Mouse (Mus musculus): ENCODE measurements at regions not wholly inside any gene's neighbourhood (a gene's known extent, or its start where the extent isn't known, plus 50 kb on each side); places are given as distances from the start of the nearest gene placed in this dataset.

DNA sequence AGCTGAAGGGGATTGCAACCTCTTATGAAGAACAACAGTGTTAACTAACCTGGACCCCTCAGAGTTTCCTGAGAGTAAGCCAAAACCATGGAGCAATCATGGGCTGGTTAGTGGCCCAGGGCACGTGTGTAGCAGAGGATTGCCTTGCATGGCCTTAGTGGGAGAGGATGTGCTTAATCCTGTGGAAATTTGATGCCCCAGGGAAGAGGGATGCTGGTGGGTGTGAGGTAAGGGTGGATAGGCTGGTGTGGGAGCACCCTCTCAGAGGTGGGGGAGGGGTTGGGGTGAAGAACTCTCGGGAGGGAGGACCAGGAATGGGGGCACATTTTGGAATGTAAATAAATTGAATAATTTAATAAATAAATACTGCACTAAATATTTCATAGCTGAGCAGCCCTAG lies 288.2 kb upstream of the Kcnh7 start:
- ATAC-seq (ENCODE audit: low FRiP score, low read depth), result no peak

DNA sequence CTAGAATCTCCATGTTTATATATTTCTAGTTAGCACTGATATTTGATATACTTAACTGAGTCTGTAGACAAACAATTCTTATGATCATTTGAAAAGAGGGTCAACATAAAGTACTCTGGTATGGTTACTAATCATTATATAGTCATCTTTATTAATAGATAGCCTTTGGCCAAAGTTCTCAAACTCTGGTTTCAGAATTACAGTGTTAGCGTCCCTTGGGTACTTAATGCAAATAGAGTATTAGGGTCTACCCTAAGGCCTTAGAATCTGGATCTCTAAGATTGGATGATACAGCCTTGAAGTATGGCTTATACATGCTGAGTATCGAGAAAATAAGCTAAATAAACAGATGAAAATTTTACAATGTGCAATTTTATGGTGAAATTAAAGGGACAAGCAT lies 275.0 kb upstream of the Kcnh7 start:
- H3K4me1 ChIP-seq, result no peaks in the 10 kb centered on the region
- H3K27ac ChIP-seq, result no peak overlapping the region
- no peak overlapping the region for H3K4me3 ChIP-seq
- ATAC-seq (ENCODE audit: low FRiP score, low read depth), result no peak
- no peaks in the 10 kb centered on the region for H3K9me3 ChIP-seq
- H3K27me3 ChIP-seq, result no peaks in the 10 kb centered on the region
- H3K9ac ChIP-seq, result no peak overlapping the region
- H3K36me3 ChIP-seq, result no peaks in the 10 kb centered on the region
- H3K4me2 ChIP-seq (replicated peaks), result no peak overlapping the region
- WGBS, result 73% methylated on average over 2 of the region's 2 CpGs

More for the DNA sequence above, 288.2 kb upstream of the Kcnh7 start:
- no peaks in the 10 kb centered on the region for H3K27me3 ChIP-seq
- no peak overlapping the region for H3K27ac ChIP-seq
- no peak overlapping the region for H3K4me3 ChIP-seq
- WGBS, result 53% methylated on average over 2 of the region's 2 CpGs
- H3K4me2 ChIP-seq (replicated peaks), result no peak overlapping the region
- H3K36me3 ChIP-seq, result no peaks in the 10 kb centered on the region
- no peaks in the 10 kb centered on the region for H3K9me3 ChIP-seq
- H3K4me1 ChIP-seq, result no peaks in the 10 kb centered on the region
- H3K9ac ChIP-seq, result no peak overlapping the region

DNA sequence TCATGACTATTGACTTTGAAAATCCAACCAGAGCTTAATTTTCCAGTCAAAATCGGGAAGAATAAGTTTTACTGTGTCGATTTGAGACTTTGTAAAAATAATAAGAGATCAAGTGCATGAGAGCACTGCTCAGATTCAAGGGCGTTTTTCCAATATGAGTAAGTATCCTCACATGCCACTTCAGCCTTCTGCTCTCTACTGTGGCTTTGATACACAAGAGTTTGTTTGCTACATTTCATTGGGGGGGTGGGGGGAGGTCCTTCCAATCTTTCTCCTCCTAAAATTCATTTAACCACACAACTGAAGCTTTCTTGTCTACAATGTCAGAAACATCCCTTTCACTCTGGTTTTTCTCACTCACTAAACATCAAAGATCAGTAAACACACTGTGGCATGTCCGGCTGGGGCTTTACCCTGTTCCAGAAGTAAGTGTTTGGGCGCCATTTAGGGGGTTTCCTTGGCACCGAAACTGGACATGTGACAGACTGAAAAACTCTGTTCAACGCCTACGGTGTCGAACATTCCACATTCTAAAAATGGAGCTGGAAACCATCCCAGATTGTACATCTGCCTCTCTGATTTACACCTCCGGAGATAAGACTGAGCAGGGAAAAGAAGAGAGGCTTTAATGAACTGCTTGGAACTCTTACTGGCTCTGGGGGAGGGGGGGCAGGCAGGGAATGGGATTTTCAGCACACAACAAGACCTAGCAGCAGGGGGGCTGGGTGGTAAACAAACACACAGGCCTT lies 270.4 kb upstream of the Kcnh7 start:
- WGBS, result 49% methylated on average over 10 of the region's 10 CpGs
- Histone ChIP-seq H3K4me1 (no peaks in the 10 kb centered on the region), H3K9ac (no peak overlapping the region), H3K9me3 (no peaks in the 10 kb centered on the region), H3K27ac (no peak overlapping the region), H3K36me3 (no peaks in the 10 kb centered on the region), H3K4me2 (replicated peaks) (no peak overlapping the region), H3K27me3 (no peaks in the 10 kb centered on the region), H3K4me3 (no peak overlapping the region)
- ATAC-seq (ENCODE audit: low FRiP score, low read depth), result no peak

DNA sequence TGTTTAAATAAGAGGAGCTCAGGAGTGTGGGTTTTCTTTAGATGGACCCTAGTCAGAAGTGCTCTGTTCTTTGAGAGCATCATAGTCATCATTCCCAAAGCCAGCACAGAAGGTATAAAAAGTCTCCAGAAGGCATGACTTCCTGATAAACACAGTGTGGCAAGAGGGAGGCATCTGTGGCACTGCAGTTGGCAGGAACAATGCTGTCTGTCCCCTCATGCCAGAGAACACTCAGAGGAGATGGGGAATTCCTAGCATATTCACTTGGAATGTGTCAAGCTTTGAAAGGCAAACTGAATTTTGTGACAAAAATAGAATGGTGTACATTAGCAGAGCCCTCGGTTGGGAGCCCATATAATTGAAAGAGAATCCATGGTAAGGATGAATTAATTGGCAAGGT lies 268.8 kb upstream of the Kcnh7 start:
- WGBS, result 50% methylated on average over 1 of the region's 1 CpGs
- Histone ChIP-seq H3K27ac (no peak overlapping the region), H3K4me1 (no peaks in the 10 kb centered on the region), H3K9me3 (no peaks in the 10 kb centered on the region), H3K36me3 (no peaks in the 10 kb centered on the region), H3K9ac (no peak overlapping the region), H3K27me3 (no peaks in the 10 kb centered on the region), H3K4me3 (no peak overlapping the region), H3K4me2 (replicated peaks) (no peak overlapping the region)
- ATAC-seq (ENCODE audit: low FRiP score, low read depth), result no peak

DNA sequence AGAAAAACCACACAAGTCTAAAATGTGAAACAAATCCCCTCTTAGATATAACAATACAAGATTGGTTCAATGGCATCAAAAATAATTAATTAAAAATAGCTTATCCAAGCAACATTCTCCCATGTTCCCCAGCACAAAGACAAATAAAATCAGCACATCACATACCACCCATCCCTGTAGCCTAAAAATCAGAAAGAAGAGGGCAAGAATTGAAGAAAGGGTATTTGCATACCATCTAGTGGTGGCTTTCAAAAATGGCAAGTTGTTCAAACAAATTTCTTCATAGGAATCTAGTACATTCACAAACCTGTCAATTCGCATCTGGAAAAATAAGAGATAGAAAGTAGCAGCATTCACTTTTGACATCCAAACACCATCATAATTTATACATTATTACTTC lies 268.1 kb upstream of the Kcnh7 start:
- H3K4me2 ChIP-seq (replicated peaks), result no peak overlapping the region
- 73% methylated on average over 1 of the region's 1 CpGs for WGBS
- H3K9me3 ChIP-seq, result no peaks in the 10 kb centered on the region
- H3K4me1 ChIP-seq, result no peaks in the 10 kb centered on the region
- H3K36me3 ChIP-seq, result no peaks in the 10 kb centered on the region
- no peak overlapping the region for H3K4me3 ChIP-seq
- no peaks in the 10 kb centered on the region for H3K27me3 ChIP-seq
- ATAC-seq (ENCODE audit: low FRiP score, low read depth), result no peak
- no peak overlapping the region for H3K27ac ChIP-seq
- no peak overlapping the region for H3K9ac ChIP-seq

DNA sequence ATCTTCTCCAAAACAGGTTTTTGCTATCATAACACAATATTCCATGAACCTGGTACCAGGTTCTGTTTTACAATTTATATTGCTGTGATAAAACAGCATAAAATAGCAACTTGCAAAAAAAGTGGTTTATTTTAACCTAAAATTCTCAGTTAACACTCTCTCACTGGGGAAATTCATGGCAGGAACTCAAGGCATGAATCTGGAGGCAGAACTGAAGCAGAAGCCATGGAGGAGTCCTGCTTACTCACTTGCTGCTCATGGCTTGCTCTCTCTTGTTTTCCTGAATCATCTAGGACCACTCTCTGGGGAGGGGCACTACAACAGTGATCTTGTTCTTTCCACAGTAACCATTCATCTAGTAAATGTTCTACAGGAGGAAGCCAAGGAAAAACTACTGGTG lies 250.2 kb upstream of the Kcnh7 start:
- Histone ChIP-seq H3K27me3 (no peaks in the 10 kb centered on the region), H3K9ac (no peak overlapping the region), H3K9me3 (no peaks in the 10 kb centered on the region), H3K27ac (no peak overlapping the region), H3K36me3 (no peaks in the 10 kb centered on the region), H3K4me1 (no peaks in the 10 kb centered on the region), H3K4me2 (replicated peaks) (no peak overlapping the region), H3K4me3 (no peak overlapping the region)
- ATAC-seq (ENCODE audit: low FRiP score, low read depth), result no peak

DNA sequence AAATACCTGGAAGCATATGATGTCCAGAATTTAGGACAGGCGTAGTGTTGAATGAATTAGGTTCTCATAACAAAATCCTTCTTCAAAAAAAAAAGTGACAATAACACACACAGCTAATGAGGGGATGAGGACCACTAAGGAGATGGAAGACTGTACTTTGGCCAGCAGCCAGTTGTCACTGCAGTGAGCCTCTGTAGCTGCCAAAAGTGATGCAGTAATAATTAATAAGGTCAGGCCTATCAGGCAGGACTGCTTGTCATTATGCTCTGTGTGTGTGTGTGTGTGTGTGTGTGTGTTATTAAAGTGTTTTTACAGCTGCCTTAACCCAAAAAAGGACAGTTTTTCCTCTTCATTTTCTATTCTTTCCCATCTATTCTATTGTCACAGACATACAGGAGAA lies 221.3 kb upstream of the Kcnh7 start:
- H3K27me3 ChIP-seq, result no peaks in the 10 kb centered on the region
- no peak overlapping the region for H3K4me2 ChIP-seq (replicated peaks)
- H3K4me1 ChIP-seq, result no peaks in the 10 kb centered on the region
- H3K36me3 ChIP-seq, result no peaks in the 10 kb centered on the region
- ATAC-seq (ENCODE audit: low FRiP score, low read depth), result no peak
- no peak overlapping the region for H3K4me3 ChIP-seq
- H3K9me3 ChIP-seq, result no peaks in the 10 kb centered on the region
- 90% methylated on average over 1 of the region's 1 CpGs for WGBS
- H3K9ac ChIP-seq, result no peak overlapping the region
- no peak overlapping the region for H3K27ac ChIP-seq
